Mouse (Mus musculus): ENCODE measurements around the gene Mydgf. TPM values are rescaled to one million over a fixed set of nuclear protein-coding genes. Genes with fewer than 3 reads are reported as not detected.

Gene Mydgf
- polyA plus RNA-seq, 1 experiment from 2014 or later: 105 TPM

DNA sequence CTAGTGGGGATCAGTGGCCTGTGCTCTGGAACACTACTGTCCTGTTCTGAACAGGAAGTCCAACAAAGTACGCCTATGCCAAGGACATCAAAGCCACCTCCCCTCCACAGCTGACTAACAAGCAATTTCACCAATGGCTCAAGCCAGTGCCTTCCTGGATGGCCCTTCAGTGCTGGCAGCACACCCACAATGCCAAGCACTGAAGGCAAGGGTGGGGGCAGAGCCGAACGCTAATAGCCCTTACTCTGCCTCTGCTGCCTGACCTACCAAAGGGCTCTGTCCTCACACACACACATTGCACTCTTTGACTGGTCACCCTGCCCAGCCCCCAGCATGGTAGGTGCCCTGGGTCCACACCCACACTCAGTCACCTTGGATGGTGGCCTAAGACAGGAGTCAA, 25.1 kb upstream of the Mydgf start:
- Histone ChIP-seq H3K27me3 (replicated peaks) (no peaks in the 10 kb centered on the region), H3K4me3 (replicated peaks) (no peak overlapping the region), H3K27ac (no peak overlapping the region), H3K4me2 (replicated peaks) (no peak overlapping the region), H3K4me1 (replicated peaks) (0 out of 2 replicates have a peak, but pooled peaks cover 2% of the 10 kb centered on the region), H3K36me3 (peaks cover 54% of the 10 kb centered on the region), H3K9ac (no peak overlapping the region), H3K9me3 (no peaks in the 10 kb centered on the region)
- 92% methylated on average over 3 of the region's 3 CpGs for WGBS
- ATAC-seq: no peak

- Histone ChIP-seq H3K9me3 (no peaks in the 10 kb centered on the region), H3K4me2 (replicated peaks) (no peak overlapping the region), H3K4me1 (replicated peaks) (no peaks in the 10 kb centered on the region), H3K9ac (no peak overlapping the region), H3K27ac (no peak overlapping the region), H3K4me3 (replicated peaks) (no peak overlapping the region), H3K27me3 (replicated peaks) (no peaks in the 10 kb centered on the region), H3K36me3 (peaks cover 62% of the 10 kb centered on the region)
- no peak for ATAC-seq
- WGBS: 92% methylated on average over 9 of the region's 9 CpGs
Observed at GRCm38 (mm10) chr17:56207963-56208530, 24.3 kb upstream of the Mydgf start.

DNA sequence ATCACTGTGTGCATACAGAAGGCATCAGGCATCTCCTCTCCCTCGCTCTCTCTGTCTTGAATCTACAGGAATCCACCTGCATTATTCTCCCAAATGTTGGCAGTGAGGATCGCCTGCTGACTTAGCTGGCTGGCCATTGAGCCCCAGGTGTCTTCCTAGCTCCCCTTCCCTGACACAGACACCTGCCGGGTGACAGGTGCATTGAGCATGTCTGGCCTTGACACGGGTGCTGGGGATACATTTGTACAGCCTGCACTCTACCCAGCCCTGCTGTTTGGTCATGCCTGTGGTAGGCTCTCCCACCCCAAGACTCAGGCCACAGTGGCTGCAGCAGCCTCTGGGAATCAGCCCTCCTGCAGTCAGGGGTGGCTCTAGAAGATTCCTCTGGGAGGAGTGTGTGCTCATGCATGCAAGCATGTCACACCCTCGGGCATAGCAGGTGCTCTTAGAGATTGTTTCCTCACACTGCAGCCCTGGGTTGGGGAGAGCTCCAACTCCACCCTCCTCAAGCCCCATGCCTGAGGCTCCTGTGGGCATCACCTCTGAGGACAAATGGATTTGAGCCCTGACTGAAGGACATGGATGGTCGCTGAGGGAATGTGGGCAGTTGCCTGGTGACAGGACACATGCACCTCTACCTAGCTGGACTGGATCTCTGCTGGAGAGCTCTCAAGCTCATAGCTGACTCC, 23.4 kb upstream of the Mydgf start:
- H3K4me2 ChIP-seq (replicated peaks): no peak overlapping the region
- no peak overlapping the region for H3K9ac ChIP-seq
- H3K4me3 ChIP-seq (replicated peaks): no peak overlapping the region
- H3K27me3 ChIP-seq (replicated peaks): no peaks in the 10 kb centered on the region
- ATAC-seq: peak; percentile 2; the same call in 1 of the 2 replicates
- H3K4me1 ChIP-seq (replicated peaks): no peaks in the 10 kb centered on the region
- no peaks in the 10 kb centered on the region for H3K9me3 ChIP-seq
- H3K36me3 ChIP-seq: peaks cover 68% of the 10 kb centered on the region
- no peak overlapping the region; the same call in 1 of the 2 replicates for H3K27ac ChIP-seq
- 78% methylated on average over 6 of the region's 6 CpGs for WGBS

DNA sequence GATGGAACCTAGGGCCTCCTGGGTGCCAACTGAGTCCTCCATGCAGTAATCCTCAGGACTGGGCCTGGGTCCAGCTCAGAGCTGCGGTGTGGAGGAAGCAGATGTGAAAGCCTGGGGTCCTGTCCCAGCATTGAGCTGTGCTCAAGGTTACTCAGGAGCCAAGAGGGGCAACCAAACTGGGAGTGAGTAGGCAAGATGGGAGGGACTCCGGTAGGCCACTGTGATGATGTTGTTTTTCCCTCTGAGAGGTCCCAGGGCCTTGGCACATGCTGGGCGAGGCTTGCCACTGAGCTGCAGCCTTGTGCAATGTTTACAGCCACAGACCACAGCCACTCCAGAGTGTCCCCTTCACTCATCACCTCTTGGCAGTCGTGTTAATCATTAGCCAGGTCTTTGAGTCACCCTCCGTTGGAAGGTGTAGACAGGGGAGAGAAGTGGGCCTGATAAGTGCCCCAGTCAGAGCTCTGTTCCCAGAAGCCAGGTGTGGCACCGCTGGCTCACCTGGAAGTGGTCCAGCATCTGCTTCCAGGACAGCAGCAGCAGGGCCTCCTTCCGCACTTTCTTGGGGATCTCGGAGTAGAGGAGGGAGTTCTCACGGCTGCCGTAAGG, 22.7 kb upstream of the Mydgf start:
- 0 out of 2 replicates have a peak overlapping the region, but pooled peaks have one; percentile 9 for H3K27ac ChIP-seq

GRCm38 (mm10) chr17:56203729-56204128, 20.0 kb upstream of the Mydgf start:
- peaks cover 58% of the 10 kb centered on the region for H3K36me3 ChIP-seq
- H3K4me1 ChIP-seq (replicated peaks): no peaks in the 10 kb centered on the region
- no peak overlapping the region for H3K4me2 ChIP-seq (replicated peaks)
- 66% methylated on average over 3 of the region's 3 CpGs for WGBS
- ATAC-seq: no peak
- H3K27me3 ChIP-seq (replicated peaks): no peaks in the 10 kb centered on the region
- H3K4me3 ChIP-seq (replicated peaks): no peak overlapping the region
- H3K9ac ChIP-seq: no peak overlapping the region
- H3K9me3 ChIP-seq: no peaks in the 10 kb centered on the region
- no peak overlapping the region for H3K27ac ChIP-seq

More for the DNA sequence above, 22.7 kb upstream of the Mydgf start:
- WGBS: 67% methylated on average over 10 of the region's 10 CpGs
- peak; percentile 95 for ATAC-seq
- H3K9me3 ChIP-seq: no peaks in the 10 kb centered on the region
- no peak overlapping the region for H3K4me3 ChIP-seq (replicated peaks)
- H3K9ac ChIP-seq: no peak overlapping the region
- no peaks in the 10 kb centered on the region for H3K4me1 ChIP-seq (replicated peaks)
- no peaks in the 10 kb centered on the region for H3K27me3 ChIP-seq (replicated peaks)
- peaks cover 68% of the 10 kb centered on the region for H3K36me3 ChIP-seq
- H3K4me2 ChIP-seq (replicated peaks): no peak overlapping the region

- Histone ChIP-seq H3K4me3 (replicated peaks) (no peak overlapping the region), H3K27me3 (replicated peaks) (no peaks in the 10 kb centered on the region), H3K4me1 (replicated peaks) (no peaks in the 10 kb centered on the region), H3K9ac (no peak overlapping the region), H3K36me3 (peaks cover 64% of the 10 kb centered on the region), H3K4me2 (replicated peaks) (no peak overlapping the region), H3K27ac (no peak overlapping the region), H3K9me3 (no peaks in the 10 kb centered on the region)
- ATAC-seq: no peak
- WGBS: 94% methylated on average over 8 of the region's 8 CpGs
Observed at GRCm38 (mm10) chr17:56202476-56202875, 18.8 kb upstream of the Mydgf start.

- no peak overlapping the region for H3K4me2 ChIP-seq (replicated peaks)
- WGBS: 84% methylated on average over 3 of the region's 3 CpGs
- no peak overlapping the region for H3K27ac ChIP-seq
- H3K4me3 ChIP-seq (replicated peaks): no peak overlapping the region
- no peaks in the 10 kb centered on the region for H3K4me1 ChIP-seq (replicated peaks)
- no peak for ATAC-seq
- H3K27me3 ChIP-seq (replicated peaks): no peaks in the 10 kb centered on the region
- H3K36me3 ChIP-seq: peaks cover 66% of the 10 kb centered on the region
- H3K9me3 ChIP-seq: no peaks in the 10 kb centered on the region
- no peak overlapping the region for H3K9ac ChIP-seq
Observed at GRCm38 (mm10) chr17:56201642-56202041, 17.9 kb upstream of the Mydgf start.

- no peak overlapping the region for H3K27ac ChIP-seq
Observed at GRCm38 (mm10) chr17:56200586-56200985, 16.9 kb upstream of the Mydgf start.

DNA sequence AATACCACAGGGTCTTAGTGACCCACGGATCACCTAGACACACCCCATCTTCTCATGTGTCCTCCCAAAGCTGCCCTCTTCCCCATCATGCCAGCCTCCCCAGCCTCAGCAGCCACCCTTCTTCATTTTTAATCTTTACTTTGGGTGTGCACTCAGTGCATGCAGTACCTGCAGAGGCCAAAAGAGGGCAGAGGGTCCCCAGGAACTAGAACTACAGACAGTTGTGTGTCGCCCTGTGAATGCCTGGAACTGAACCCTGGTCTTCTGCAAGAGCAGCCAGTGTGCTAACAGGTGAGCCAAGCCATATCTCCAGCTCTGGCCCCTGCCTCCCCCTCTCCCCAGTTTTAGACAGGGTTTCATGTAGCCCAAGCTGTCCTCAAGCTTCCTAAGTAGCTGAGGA, 13.1 kb upstream of the Mydgf start:
- Histone ChIP-seq H3K4me2 (replicated peaks) (no peak overlapping the region), H3K27ac (no peak overlapping the region), H3K27me3 (replicated peaks) (no peaks in the 10 kb centered on the region), H3K4me1 (replicated peaks) (no peaks in the 10 kb centered on the region), H3K9me3 (no peaks in the 10 kb centered on the region), H3K9ac (no peak overlapping the region), H3K36me3 (peaks cover 57% of the 10 kb centered on the region), H3K4me3 (replicated peaks) (no peak overlapping the region)
- WGBS: 74% methylated on average over 2 of the region's 2 CpGs
- ATAC-seq: no peak

More at GRCm38 (mm10) chr17:56200586-56200985, 16.9 kb upstream of the Mydgf start:
- no peaks in the 10 kb centered on the region for H3K27me3 ChIP-seq (replicated peaks)
- no peak overlapping the region for H3K4me3 ChIP-seq (replicated peaks)
- H3K4me2 ChIP-seq (replicated peaks): no peak overlapping the region
- no peaks in the 10 kb centered on the region for H3K9me3 ChIP-seq
- H3K4me1 ChIP-seq (replicated peaks): no peaks in the 10 kb centered on the region
- H3K36me3 ChIP-seq: peaks cover 76% of the 10 kb centered on the region
- H3K9ac ChIP-seq: no peak overlapping the region
- WGBS: 80% methylated on average over 9 of the region's 9 CpGs
- ATAC-seq: no peak

GRCm38 (mm10) chr17:56194765-56195164, 11.0 kb upstream of the Mydgf start:
- peak; percentile 65 for ATAC-seq
- peaks cover 57% of the 10 kb centered on the region for H3K36me3 ChIP-seq
- no peak overlapping the region for H3K4me3 ChIP-seq (replicated peaks)
- H3K4me1 ChIP-seq (replicated peaks): no peaks in the 10 kb centered on the region
- no peak overlapping the region for H3K9ac ChIP-seq
- H3K9me3 ChIP-seq: no peaks in the 10 kb centered on the region
- WGBS: 72% methylated on average over 13 of the region's 13 CpGs
- no peaks in the 10 kb centered on the region for H3K27me3 ChIP-seq (replicated peaks)
- H3K27ac ChIP-seq: no peak overlapping the region
- no peak overlapping the region for H3K4me2 ChIP-seq (replicated peaks)

GRCm38 (mm10) chr17:56194357-56194756, 10.6 kb upstream of the Mydgf start:
- Histone ChIP-seq H3K9me3 (no peaks in the 10 kb centered on the region), H3K27ac (no peak overlapping the region), H3K4me3 (replicated peaks) (no peak overlapping the region), H3K9ac (no peak overlapping the region), H3K4me1 (replicated peaks) (no peaks in the 10 kb centered on the region), H3K27me3 (replicated peaks) (no peaks in the 10 kb centered on the region), H3K36me3 (peaks cover 57% of the 10 kb centered on the region), H3K4me2 (replicated peaks) (no peak overlapping the region)
- WGBS: 77% methylated on average over 12 of the region's 12 CpGs
- ATAC-seq: peak; percentile 51

DNA sequence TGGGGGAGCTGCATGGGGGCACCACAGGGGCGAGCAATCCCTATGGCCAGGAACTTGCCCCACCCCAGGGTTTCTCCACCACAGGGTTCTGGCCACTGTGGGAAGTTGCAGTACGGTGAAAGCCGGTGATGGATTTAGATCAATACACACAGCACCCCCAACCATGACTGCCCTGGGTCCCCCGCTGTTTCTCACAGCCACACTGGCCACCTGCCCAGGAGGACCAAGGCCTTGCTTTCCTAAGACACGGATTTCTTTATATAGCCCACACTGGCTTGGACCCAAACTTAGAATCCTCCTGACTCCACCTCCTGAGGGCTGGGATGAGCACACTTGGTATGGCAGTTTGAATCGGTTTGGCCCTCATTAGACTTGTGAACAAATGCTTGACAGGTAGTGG, 7.5 kb upstream of the Mydgf start:
- no peak for ATAC-seq
- H3K27me3 ChIP-seq (replicated peaks): no peaks in the 10 kb centered on the region
- no peak overlapping the region for H3K4me3 ChIP-seq (replicated peaks)
- H3K4me1 ChIP-seq (replicated peaks): peaks cover 2% of the 10 kb centered on the region; the same call in 1 of the 2 replicates
- H3K9ac ChIP-seq: no peak overlapping the region
- H3K4me2 ChIP-seq (replicated peaks): no peak overlapping the region
- H3K27ac ChIP-seq: no peak overlapping the region
- peaks cover 47% of the 10 kb centered on the region for H3K36me3 ChIP-seq
- WGBS: 85% methylated on average over 6 of the region's 6 CpGs
- H3K9me3 ChIP-seq: no peaks in the 10 kb centered on the region
